Mouse (Mus musculus) layer of hippocampus, adult 18-20 months (tissue): ENCODE results near the gene Nlgn1. TPM values are rescaled to one million over a fixed set of nuclear protein-coding genes. Genes with fewer than 3 reads are reported as not detected.
A peak's percentile ranks its signal among the peaks of the same experiment; 100 is the strongest.

Experiments
- DNase-seq, 2 experiments: peaks; one replicate each; pipeline ENCODE4 v3.0.0; 2022; ENCODE audit warnings: low spot score in 2 of 2
- total RNA-seq, 2 experiments: library from RNA; stranded (reverse); gene quantifications; 2 replicates each; pipeline ENCODE4 v1.2.3; 2021

Gene Nlgn1
- total RNA-seq, 2 experiments from 2014 or later = 95.9 to 97.7 TPM

- no peak for DNase-seq
These were observed 487.4 kb downstream of the Nlgn1 start for GRCm38 (mm10) chr3:25844686-25845462.

DNA sequence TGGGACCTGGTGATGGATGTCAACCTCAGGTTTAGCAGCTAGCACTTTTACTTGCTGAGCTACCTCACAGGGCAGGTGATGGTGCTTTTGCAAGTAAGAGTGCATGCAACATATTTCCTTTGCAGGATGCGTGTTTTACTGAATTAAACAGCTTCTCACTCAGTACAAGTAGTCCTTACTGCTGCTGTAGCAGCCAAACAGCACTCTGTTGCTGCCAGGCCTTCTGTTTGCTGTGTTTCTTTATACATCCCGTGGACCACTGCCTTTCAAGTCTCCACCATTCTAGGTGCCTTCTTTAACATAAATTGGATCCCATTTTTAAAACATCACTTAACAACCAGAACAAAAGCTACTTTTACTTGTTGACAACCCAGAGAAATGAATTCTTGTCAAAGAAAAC, 502.0 kb downstream of the Nlgn1 start:
- DNase-seq = peak in 1 of 2 experiments; percentile 51

- DNase-seq = peak; percentile 39 to 48
These were observed 518.9 kb downstream of the Nlgn1 start for GRCm38 (mm10) chr3:25813368-25813767.

DNA sequence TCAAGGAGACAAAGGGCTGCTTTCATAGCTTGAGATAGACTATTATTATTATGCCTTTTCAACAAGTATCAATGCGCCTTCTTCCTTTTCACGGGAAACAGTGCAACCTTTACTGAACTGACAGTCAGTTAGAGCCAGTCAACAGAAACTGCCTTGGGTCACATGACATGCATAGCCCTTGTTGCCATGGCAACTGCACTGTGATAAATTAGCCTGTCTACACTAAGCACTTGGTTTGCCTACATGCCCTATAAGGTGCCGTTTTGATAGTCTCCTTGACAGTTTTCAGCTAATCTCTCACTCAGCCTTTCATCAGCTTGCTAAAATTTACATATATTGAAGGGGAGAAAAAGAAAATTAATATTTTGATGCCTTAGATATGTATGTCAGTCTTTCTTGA, 524.7 kb downstream of the Nlgn1 start:
- peak; percentile 25 to 65 for DNase-seq

DNA sequence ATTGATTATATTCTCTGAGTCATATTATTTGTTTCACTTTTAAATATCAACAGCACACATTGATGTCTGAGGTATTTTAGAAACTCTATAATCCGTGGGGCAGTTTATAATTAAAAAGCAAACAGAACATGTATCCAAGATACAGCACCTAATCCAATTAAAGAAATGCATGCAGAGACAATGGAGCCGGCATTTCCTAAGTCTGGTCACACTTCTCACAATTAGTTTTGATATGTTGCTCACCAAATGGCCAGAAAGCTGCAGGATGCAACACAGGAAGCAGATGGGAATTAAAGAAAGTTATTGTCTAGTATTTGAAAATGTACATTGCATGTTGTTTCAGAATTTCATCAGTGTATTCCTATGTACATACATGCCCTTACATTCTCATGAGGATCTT, 550.6 kb downstream of the Nlgn1 start:
- no peak for DNase-seq

DNA sequence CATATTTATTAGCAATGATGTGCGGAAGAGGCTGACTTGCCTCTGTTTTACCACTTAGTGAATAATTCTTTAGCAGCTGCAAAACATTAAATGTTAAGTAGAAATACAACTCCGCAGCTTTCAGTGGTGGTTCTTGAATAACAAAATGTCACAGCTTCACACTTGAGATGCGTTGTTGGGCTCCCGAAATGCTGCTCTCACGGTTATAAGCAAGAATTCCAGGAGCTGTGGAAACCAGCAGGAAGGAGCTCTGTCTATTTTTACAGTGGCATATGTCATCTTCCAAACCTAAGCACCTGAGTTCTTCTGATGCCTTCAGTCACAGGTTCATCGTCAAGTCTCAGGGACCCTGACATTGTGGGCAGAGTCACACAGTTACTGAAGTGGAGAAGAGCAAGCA, 556.8 kb downstream of the Nlgn1 start:
- no peak for DNase-seq

DNA sequence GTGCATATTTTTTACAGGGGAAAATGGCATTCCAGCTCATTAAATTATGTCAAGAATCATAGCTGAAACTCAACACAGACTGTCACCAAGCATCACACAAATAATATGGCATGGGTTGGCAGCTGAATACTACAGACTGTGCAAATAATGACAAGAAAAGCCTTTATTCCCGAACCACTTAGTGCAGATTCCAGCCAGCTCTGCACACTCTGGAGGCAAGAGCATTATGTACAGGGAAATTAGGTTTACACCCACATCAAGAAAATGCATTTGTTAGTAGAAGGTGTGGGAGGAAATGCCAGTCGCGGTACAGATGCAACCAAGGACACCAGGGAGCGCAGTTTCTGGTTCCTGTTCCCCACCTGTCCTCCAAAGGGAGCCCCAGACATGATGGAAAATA, 558.4 kb downstream of the Nlgn1 start:
- peak; percentile 45 to 69 for DNase-seq

DNA sequence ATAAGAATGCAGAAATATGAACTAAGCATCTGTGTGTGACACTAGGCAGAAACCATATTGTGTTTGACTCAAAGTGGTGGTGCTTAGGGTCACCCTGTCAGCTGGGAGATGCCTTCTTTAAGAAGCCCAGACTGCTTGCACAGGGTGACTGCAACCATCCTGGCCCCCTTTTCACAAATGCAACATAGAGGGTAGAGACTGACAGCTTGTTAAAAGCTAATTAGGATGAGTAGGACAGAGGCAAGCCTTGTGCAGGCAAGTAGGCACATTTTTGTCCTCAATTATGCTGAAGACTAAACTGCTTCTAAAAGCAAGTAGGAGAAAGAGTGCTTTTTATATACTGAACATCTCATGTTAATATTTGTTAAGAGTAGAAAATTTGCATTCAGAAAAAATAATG, 558.8 kb downstream of the Nlgn1 start:
- DNase-seq = peak in 1 of 2 experiments; percentile 39

- no peak for DNase-seq
These were observed 568.6 kb downstream of the Nlgn1 start for GRCm38 (mm10) chr3:25763689-25764088.

- DNase-seq = no peak
These were observed 574.4 kb downstream of the Nlgn1 start for GRCm38 (mm10) chr3:25757813-25758212.

GRCm38 (mm10) chr3:25724111-25724510, 608.1 kb downstream of the Nlgn1 start:
- DNase-seq = no peak

- no peak for DNase-seq
These were observed 610.8 kb downstream of the Nlgn1 start for GRCm38 (mm10) chr3:25721464-25721863.

GRCm38 (mm10) chr3:25707380-25707779, 624.9 kb downstream of the Nlgn1 start:
- DNase-seq = no peak

DNA sequence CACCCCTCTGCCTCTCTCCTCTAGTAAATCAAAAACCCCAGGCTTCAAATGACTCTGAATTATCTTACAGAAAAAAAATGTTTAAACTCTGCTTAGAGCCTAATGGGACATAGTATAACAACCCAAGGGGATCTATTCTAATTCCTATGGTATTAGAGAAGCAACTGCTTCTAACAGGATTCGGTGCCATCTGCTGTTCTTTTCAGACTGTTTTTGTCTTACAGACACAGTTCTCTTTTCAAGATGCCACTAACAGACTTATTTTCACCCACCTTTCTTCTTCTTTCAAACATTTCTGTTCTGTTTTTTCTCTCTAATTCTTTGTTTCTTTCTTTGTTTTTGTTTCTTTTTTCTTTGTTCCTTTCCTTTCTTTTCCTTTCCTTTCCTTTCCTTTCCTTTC, 635.0 kb downstream of the Nlgn1 start:
- no peak for DNase-seq

DNA sequence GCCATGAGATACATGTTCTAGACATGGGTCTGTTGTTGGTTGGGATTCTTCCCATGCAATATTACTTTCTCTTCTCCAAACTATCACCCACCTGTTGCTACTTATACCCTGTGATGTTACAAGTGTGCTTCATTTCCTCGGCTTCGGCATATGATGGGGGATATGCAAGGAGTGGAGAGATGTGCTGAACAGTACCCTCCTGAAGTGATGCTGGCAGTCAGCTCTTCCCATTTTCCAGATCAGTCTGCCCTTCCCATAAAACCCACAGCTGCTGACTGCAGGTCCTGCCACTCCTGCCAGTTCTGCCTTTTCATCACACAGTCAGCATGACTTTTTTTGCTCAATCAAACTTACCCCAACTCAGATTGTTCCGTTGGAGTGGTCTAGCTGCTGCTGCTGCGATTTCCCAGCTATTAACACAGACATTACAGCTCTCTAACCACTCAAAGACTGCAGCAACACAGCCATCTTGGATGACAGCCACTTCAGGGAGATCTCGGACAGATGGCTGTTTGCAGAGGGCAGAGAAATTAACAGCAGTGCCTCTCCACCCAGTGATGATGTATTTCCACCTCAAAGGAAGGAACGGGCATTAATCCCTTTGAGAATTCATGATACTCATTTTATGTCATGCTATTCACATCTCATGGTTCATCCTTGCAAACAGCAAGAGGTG, 643.3 kb downstream of the Nlgn1 start:
- peak in 1 of 2 experiments; percentile 46 for DNase-seq

- no peak for DNase-seq
These were observed 648.6 kb downstream of the Nlgn1 start for GRCm38 (mm10) chr3:25683696-25684095.

GRCm38 (mm10) chr3:25679373-25679772, 652.9 kb downstream of the Nlgn1 start:
- DNase-seq = peak; percentile 64 to 88

DNA sequence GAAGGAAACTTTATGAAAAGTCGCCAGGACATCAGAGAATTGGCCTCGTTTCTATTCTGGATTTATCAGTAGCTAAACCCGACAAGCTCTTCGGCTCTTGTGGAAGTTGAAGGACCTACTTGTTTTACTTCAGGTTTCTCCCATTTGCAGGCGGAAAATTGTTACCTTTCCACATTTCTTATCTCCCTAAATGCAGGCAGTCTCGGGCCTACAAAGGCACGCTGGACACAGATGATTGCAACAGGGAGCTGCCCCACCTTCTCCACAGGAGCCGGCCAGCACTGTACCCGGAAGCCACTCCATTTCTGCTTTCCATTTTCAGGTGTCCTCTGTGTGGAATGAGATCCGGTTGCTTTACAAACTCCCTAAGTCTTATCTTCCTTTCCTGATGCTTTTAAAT, 656.4 kb downstream of the Nlgn1 start:
- no peak for DNase-seq

DNA sequence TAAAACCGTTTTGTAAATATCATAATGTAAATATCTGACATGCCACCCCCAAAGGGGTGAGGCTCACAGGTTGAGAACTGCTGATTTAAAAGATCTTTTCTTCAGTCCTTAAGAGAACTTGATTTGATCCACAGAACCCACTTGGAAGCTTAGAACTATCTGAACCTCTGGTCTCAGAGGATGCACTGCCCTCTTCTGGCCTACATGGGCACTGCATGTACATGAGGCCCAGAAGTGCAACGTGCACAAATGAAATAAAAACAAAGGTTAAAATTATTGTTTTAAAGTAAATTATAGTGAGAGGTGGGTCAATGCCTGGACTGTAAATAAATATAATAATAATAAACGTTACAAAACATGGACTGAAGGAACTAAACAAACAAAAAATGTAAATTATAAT, 657.2 kb downstream of the Nlgn1 start:
- DNase-seq = no peak

DNA sequence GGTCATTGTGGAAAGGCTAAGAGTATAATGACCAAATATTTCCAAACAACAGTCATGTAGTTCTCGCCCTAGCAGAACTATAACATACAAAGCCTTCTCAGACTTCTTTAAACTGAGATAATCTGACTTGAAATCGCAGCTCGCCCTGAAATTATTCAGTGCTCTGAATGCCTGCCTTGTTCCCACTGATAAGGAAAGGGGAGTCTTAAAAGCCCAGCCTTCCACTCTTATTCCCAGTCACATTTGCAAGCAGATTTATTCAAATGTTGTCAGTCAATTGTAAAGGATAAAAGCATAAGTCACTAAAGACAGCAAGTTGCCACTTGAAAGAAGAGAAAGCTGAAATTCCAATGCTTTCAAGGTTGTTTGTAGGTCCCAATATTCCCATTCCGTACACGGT, 658.9 kb downstream of the Nlgn1 start:
- no peak for DNase-seq

DNA sequence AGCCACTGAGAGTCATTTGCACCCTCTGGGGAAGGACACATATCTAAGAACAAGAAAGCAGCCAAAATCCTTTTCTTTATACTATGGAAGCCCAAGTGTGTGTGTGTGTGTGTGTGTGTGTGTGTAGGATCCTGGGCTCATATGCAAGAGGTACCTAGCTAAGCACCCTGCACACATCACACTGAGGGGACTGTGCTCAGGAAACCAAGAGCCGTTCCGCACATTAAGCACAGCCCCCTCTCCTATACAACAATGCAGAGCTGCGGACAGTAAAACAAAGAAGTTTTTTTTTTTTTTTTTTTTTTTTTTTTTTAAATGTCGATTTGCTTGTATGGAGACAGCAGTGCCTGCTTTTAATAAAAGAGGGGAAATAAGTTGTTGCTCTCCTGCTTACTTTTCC, 659.5 kb downstream of the Nlgn1 start:
- no peak for DNase-seq

GRCm38 (mm10) chr3:25663464-25663863, 668.8 kb downstream of the Nlgn1 start:
- no peak for DNase-seq

GRCm38 (mm10) chr3:25660285-25660684, 672.0 kb downstream of the Nlgn1 start:
- peak in 1 of 2 experiments; percentile 60 for DNase-seq
